Mouse (Mus musculus): ENCODE measurements around the gene Fscn1. TPM values are rescaled to one million over a fixed set of nuclear protein-coding genes. Genes with fewer than 3 reads are reported as not detected.

The Fscn1 gene
- polyA plus RNA-seq (2021; fragmentation: Nextera tagmentation): 290 and 331 TPM in 2 replicates
- long read RNA-seq, experiment 1, transcript Fscn1-201 (5 exons, 2,675 nt): major isoform, 416 of 433 reads
- long read RNA-seq, experiment 1, partial matches to known transcripts: 9 of 433 reads
- long read RNA-seq, experiment 1, other reads (novel, unspliced or antisense): 8 of 433 reads
- long read RNA-seq, experiment 2, transcript Fscn1-201 (5 exons, 2,675 nt): major isoform, 6 of 48 reads
- long read RNA-seq, experiment 2, partial matches to known transcripts: 0 of 48 reads
- long read RNA-seq, experiment 2, other reads (novel, unspliced or antisense): 41 of 48 reads

DNA sequence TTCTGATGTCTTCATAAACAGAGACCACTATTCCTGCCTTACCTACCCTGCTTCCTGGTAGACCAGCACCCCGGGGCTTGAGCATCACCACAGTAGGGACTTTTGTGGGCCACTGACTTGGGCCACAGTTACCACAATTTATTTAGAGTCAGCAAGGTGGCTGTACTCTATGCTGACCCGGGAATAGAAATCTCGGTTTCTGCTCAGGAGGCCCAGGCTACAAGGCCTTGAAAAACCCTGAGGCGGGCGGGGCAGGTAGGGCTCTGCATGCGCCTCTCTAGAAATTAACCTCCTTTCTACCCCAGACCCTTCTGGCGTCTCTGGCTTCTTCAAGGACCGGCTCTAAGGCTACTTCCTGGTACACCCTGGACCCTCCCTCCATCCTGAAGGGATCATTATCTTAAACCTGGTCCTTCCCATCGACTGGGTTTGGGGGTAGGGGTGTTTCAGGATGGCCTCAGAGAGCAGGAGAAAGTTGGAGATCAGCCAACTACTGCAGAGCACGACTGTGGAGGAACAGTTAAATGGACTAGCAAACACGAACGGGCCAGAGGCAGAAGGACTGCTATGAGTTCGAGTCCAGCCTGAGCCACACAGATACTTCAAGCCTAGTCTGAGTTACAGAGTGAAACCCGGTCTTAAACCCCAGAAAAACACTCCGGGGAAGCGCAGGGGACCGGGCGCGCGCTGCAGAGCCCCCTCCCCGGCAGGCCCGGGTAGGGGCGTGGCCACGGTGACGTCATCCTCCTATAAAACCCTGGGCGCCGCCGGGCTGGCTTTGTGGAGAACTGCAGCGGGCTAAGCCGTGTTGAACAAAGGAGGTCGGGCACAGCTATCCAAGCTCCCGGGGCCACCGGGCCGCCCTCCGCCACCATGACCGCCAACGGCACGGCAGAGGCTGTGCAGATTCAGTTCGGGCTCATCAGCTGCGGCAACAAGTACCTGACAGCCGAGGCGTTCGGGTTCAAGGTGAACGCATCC, at the start of gene Fscn1:
TSS of gene Fscn1 (plus strand) at position 768 of the 981 bp plus-strand sequence.

Other genes with a start within 250 kb of the Fscn1 start
- 2.8 and 9.3 TPM in 2 replicates for gene Tnrc18, start 142.7 kb upstream of the Fscn1 start, polyA plus RNA-seq (2021; fragmentation: Nextera tagmentation)
- 16.2 and 17.4 TPM in 2 replicates for gene Fbxl18, start 64.9 kb upstream of the Fscn1 start, polyA plus RNA-seq (2021; fragmentation: Nextera tagmentation)
- 4,361 and 6,643 TPM in 2 replicates for gene Actb, start 53.6 kb upstream of the Fscn1 start, polyA plus RNA-seq (2021; fragmentation: Nextera tagmentation)
- gene Rnf216, start 152.7 kb downstream of the Fscn1 start, polyA plus RNA-seq (2021; fragmentation: Nextera tagmentation): 10.6 and 13.2 TPM in 2 replicates
- not detected in 2 replicates for gene Olfr718-ps1, start 187.2 kb downstream of the Fscn1 start, polyA plus RNA-seq (2021; fragmentation: Nextera tagmentation)
- 3.7 and 4.3 TPM in 2 replicates for gene Rbak, start 220.4 kb downstream of the Fscn1 start, polyA plus RNA-seq (2021; fragmentation: Nextera tagmentation)
- gene Spdye4b, start 220.7 kb downstream of the Fscn1 start, polyA plus RNA-seq (2021; fragmentation: Nextera tagmentation): not detected in 2 replicates